Mouse (Mus musculus): ENCODE measurements around the gene Dvl3. TPM values are rescaled to one million over a fixed set of nuclear protein-coding genes. Genes with fewer than 3 reads are reported as not detected.
A peak's percentile ranks its signal among the peaks of the same experiment; 100 is the strongest.

The Dvl3 gene
- 42.8 and 45.4 TPM in 2 replicates for polyA plus RNA-seq (2014; fragmentation: Nextera tagmentation; extraction: Ambion mirVana)

- Histone ChIP-seq H3K4me3 (ENCODE audit: low read depth, low read length) (peak within 1 kb of the TSS; percentile 92), H3K27me3 (ENCODE audit: control insufficient read depth, insufficient read depth, low read length) (no peaks in the 10 kb centered on the region), H3K27ac (ENCODE audit: low read depth, low read length) (peak within 1 kb of the TSS; percentile 84), H3K4me1 (replicated peaks; ENCODE audit: control insufficient read depth, insufficient read depth, low read length) (peaks cover 6% of the 10 kb centered on the region; the same call in 1 of the 2 replicates), H3K9me3 (ENCODE audit: control insufficient read depth, low read length) (no peaks in the 10 kb centered on the region), H3K9ac (ENCODE audit: low read length) (peak within 1 kb of the TSS; percentile 97), H3K4me2 (ENCODE audit: low read depth, low read length, severe bottlenecking) (peak within 1 kb of the TSS; percentile 68), H3K36me3 (ENCODE audit: control insufficient read depth, insufficient read depth, low read length) (no peaks in the 10 kb centered on the region)
- DNase-seq (ENCODE audit: low spot score), result peak; percentile 96
- peak; percentile 96 for ATAC-seq (replicated peaks; ENCODE audit: low FRiP score)
- under 1% methylated on average over 41 of the region's 55 CpGs for WGBS
Measured at GRCm38 (mm10) chr16:20516726-20517201, at the start of gene Dvl3. Dvl3 (plus strand) TSS chr16:20516982.

GRCm38 (mm10) chr16:20470981-20471380 is 45.8 kb upstream of the Dvl3 start:
- no peaks in the 10 kb centered on the region for H3K4me1 ChIP-seq (replicated peaks; ENCODE audit: control insufficient read depth, insufficient read depth, low read length)
- no peaks in the 10 kb centered on the region for H3K27me3 ChIP-seq (ENCODE audit: control insufficient read depth, insufficient read depth, low read length)
- H3K9me3 ChIP-seq (ENCODE audit: control insufficient read depth, low read length), result no peaks in the 10 kb centered on the region
- no peaks in the 10 kb centered on the region for H3K36me3 ChIP-seq (ENCODE audit: control insufficient read depth, insufficient read depth, low read length)
- H3K4me2 ChIP-seq (ENCODE audit: low read depth, low read length, severe bottlenecking), result no peak overlapping the region
- DNase-seq (ENCODE audit: low spot score) (no peak), ATAC-seq (replicated peaks; ENCODE audit: low FRiP score) (no peak)
- 88% methylated on average over 2 of the region's 2 CpGs for whole genome bisulfite sequencing
- H3K4me3 ChIP-seq (ENCODE audit: low read depth, low read length), result no peak overlapping the region
- no peak overlapping the region for H3K9ac ChIP-seq (ENCODE audit: low read length)
- no peak overlapping the region for H3K27ac ChIP-seq (ENCODE audit: low read depth, low read length)

DNA sequence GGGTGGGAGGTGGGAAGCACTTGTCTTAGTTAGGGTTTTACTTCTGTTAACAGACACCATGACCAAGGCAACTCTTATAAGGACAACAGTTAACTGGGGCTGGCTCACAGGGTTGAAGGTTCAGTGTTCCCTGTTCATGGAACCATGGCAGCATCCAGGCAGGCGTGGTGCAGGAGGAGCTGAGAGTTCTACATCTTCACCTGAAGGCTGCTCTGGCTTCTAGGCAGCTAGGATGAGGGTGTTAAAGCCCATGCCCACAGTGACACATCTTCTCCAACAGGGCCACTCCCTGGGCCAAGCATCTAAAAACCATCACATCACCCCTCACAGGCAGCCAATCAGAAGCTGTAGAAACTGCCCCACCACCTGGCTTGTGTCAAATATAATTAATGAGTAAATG is 45.1 kb upstream of the Dvl3 start:
- no peak overlapping the region for H3K4me2 ChIP-seq (ENCODE audit: low read depth, low read length, severe bottlenecking)
- H3K9me3 ChIP-seq (ENCODE audit: control insufficient read depth, low read length), result no peaks in the 10 kb centered on the region
- H3K4me1 ChIP-seq (replicated peaks; ENCODE audit: control insufficient read depth, insufficient read depth, low read length), result no peaks in the 10 kb centered on the region
- no peak overlapping the region for H3K4me3 ChIP-seq (ENCODE audit: low read depth, low read length)
- H3K36me3 ChIP-seq (ENCODE audit: control insufficient read depth, insufficient read depth, low read length), result no peaks in the 10 kb centered on the region
- no peak for DNase-seq (ENCODE audit: low spot score)
- no peaks in the 10 kb centered on the region for H3K27me3 ChIP-seq (ENCODE audit: control insufficient read depth, insufficient read depth, low read length)
- WGBS, result 53% methylated on average over 1 of the region's 1 CpGs
- H3K27ac ChIP-seq (ENCODE audit: low read depth, low read length), result no peak overlapping the region
- no peak for ATAC-seq (replicated peaks; ENCODE audit: low FRiP score)
- no peak overlapping the region for H3K9ac ChIP-seq (ENCODE audit: low read length)

- no peaks in the 10 kb centered on the region for H3K9me3 ChIP-seq (ENCODE audit: control insufficient read depth, low read length)
- 81% methylated on average over 1 of the region's 1 CpGs for WGBS
- no peaks in the 10 kb centered on the region for H3K4me1 ChIP-seq (replicated peaks; ENCODE audit: control insufficient read depth, insufficient read depth, low read length)
- no peak for DNase-seq (ENCODE audit: low spot score)
- no peak overlapping the region for H3K27ac ChIP-seq (ENCODE audit: low read depth, low read length)
- H3K36me3 ChIP-seq (ENCODE audit: control insufficient read depth, insufficient read depth, low read length), result no peaks in the 10 kb centered on the region
- no peak overlapping the region for H3K9ac ChIP-seq (ENCODE audit: low read length)
- H3K4me2 ChIP-seq (ENCODE audit: low read depth, low read length, severe bottlenecking), result no peak overlapping the region
- no peaks in the 10 kb centered on the region for H3K27me3 ChIP-seq (ENCODE audit: control insufficient read depth, insufficient read depth, low read length)
- ATAC-seq (replicated peaks; ENCODE audit: low FRiP score), result no peak
- H3K4me3 ChIP-seq (ENCODE audit: low read depth, low read length), result no peak overlapping the region
Measured at GRCm38 (mm10) chr16:20473748-20474147, 43.0 kb upstream of the Dvl3 start.

DNA sequence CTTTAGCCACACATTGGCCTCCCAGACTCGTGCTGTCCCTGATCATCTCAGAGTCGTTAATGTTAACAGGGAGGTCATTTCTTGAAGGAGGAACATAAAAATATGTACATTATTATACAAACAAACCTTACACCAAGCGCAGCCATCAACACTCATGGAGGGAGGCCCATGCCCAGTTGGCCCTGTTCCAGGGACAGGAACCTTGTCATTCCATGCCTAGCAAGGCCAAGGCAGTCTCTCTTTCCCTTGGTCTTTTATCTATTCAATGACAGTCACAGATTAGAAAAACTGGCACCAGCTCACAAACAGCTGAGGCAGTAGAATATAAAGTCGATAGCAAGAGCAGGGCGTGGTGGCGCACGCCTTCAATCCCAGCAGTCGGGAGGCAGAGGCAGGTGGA is 42.6 kb upstream of the Dvl3 start:
- no peaks in the 10 kb centered on the region for H3K9me3 ChIP-seq (ENCODE audit: control insufficient read depth, low read length)
- ATAC-seq (replicated peaks; ENCODE audit: low FRiP score) (no peak), DNase-seq (ENCODE audit: low spot score) (no peak)
- H3K4me2 ChIP-seq (ENCODE audit: low read depth, low read length, severe bottlenecking), result no peak overlapping the region
- H3K4me1 ChIP-seq (replicated peaks; ENCODE audit: control insufficient read depth, insufficient read depth, low read length), result no peaks in the 10 kb centered on the region
- no peak overlapping the region for H3K27ac ChIP-seq (ENCODE audit: low read depth, low read length)
- H3K36me3 ChIP-seq (ENCODE audit: control insufficient read depth, insufficient read depth, low read length), result no peaks in the 10 kb centered on the region
- H3K9ac ChIP-seq (ENCODE audit: low read length), result no peak overlapping the region
- WGBS, result 94% methylated on average over 8 of the region's 8 CpGs
- H3K4me3 ChIP-seq (ENCODE audit: low read depth, low read length), result no peak overlapping the region
- no peaks in the 10 kb centered on the region for H3K27me3 ChIP-seq (ENCODE audit: control insufficient read depth, insufficient read depth, low read length)

GRCm38 (mm10) chr16:20474786-20475185 is 42.0 kb upstream of the Dvl3 start:
- DNase-seq (ENCODE audit: low spot score), result no peak
- Histone ChIP-seq H3K9ac (ENCODE audit: low read length) (no peak overlapping the region), H3K9me3 (ENCODE audit: control insufficient read depth, low read length) (no peaks in the 10 kb centered on the region), H3K27ac (ENCODE audit: low read depth, low read length) (no peak overlapping the region), H3K4me1 (replicated peaks; ENCODE audit: control insufficient read depth, insufficient read depth, low read length) (no peaks in the 10 kb centered on the region), H3K4me3 (ENCODE audit: low read depth, low read length) (no peak overlapping the region), H3K36me3 (ENCODE audit: control insufficient read depth, insufficient read depth, low read length) (no peaks in the 10 kb centered on the region), H3K27me3 (ENCODE audit: control insufficient read depth, insufficient read depth, low read length) (no peaks in the 10 kb centered on the region), H3K4me2 (ENCODE audit: low read depth, low read length, severe bottlenecking) (no peak overlapping the region)
- WGBS, result 84% methylated on average over 6 of the region's 6 CpGs
- ATAC-seq (replicated peaks; ENCODE audit: low FRiP score), result no peak

DNA sequence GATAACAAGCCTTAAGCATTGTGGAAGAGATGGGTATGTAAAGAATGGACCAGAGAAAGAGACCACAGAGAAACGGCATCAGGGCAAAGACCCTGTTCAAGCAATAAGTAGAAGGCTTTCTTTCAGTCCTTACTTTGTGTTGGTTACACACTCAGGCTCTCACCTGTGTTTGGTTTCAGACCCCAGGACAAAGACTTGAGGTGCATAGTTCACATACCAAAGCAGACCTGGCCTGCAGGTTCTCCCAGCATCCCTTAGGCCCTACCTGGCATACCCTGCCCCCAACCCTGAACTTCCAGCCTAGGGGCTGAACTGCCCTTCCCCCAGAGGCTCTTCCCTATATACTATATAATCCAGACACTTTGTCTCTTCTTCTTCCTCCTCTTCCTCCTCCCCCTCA is 41.4 kb upstream of the Dvl3 start:
- H3K9me3 ChIP-seq (ENCODE audit: control insufficient read depth, low read length), result no peaks in the 10 kb centered on the region
- H3K36me3 ChIP-seq (ENCODE audit: control insufficient read depth, insufficient read depth, low read length), result no peaks in the 10 kb centered on the region
- H3K4me2 ChIP-seq (ENCODE audit: low read depth, low read length, severe bottlenecking), result no peak overlapping the region
- no peak overlapping the region for H3K27ac ChIP-seq (ENCODE audit: low read depth, low read length)
- no peak overlapping the region for H3K4me3 ChIP-seq (ENCODE audit: low read depth, low read length)
- no peaks in the 10 kb centered on the region for H3K27me3 ChIP-seq (ENCODE audit: control insufficient read depth, insufficient read depth, low read length)
- no peak for DNase-seq (ENCODE audit: low spot score)
- no peak for ATAC-seq (replicated peaks; ENCODE audit: low FRiP score)
- WGBS, result 93% methylated on average over 1 of the region's 1 CpGs
- no peaks in the 10 kb centered on the region for H3K4me1 ChIP-seq (replicated peaks; ENCODE audit: control insufficient read depth, insufficient read depth, low read length)
- H3K9ac ChIP-seq (ENCODE audit: low read length), result no peak overlapping the region

- Histone ChIP-seq H3K27ac (ENCODE audit: low read depth, low read length) (no peak overlapping the region), H3K9me3 (ENCODE audit: control insufficient read depth, low read length) (no peaks in the 10 kb centered on the region), H3K4me3 (ENCODE audit: low read depth, low read length) (no peak overlapping the region), H3K4me1 (replicated peaks; ENCODE audit: control insufficient read depth, insufficient read depth, low read length) (no peaks in the 10 kb centered on the region), H3K27me3 (ENCODE audit: control insufficient read depth, insufficient read depth, low read length) (no peaks in the 10 kb centered on the region), H3K4me2 (ENCODE audit: low read depth, low read length, severe bottlenecking) (no peak overlapping the region), H3K36me3 (ENCODE audit: control insufficient read depth, insufficient read depth, low read length) (no peaks in the 10 kb centered on the region), H3K9ac (ENCODE audit: low read length) (no peak overlapping the region)
- DNase-seq (ENCODE audit: low spot score), result no peak
- WGBS, result 65% methylated on average over 1 of the region's 1 CpGs
- ATAC-seq (replicated peaks; ENCODE audit: low FRiP score), result no peak
Measured at GRCm38 (mm10) chr16:20476857-20477256, 39.9 kb upstream of the Dvl3 start.

- DNase-seq (ENCODE audit: low spot score), result no peak
- no peak overlapping the region for H3K4me2 ChIP-seq (ENCODE audit: low read depth, low read length, severe bottlenecking)
- ATAC-seq (replicated peaks; ENCODE audit: low FRiP score), result no peak
- no peak overlapping the region for H3K27ac ChIP-seq (ENCODE audit: low read depth, low read length)
- no peaks in the 10 kb centered on the region for H3K36me3 ChIP-seq (ENCODE audit: control insufficient read depth, insufficient read depth, low read length)
- H3K9ac ChIP-seq (ENCODE audit: low read length), result no peak overlapping the region
- H3K27me3 ChIP-seq (ENCODE audit: control insufficient read depth, insufficient read depth, low read length), result no peaks in the 10 kb centered on the region
- no peaks in the 10 kb centered on the region for H3K4me1 ChIP-seq (replicated peaks; ENCODE audit: control insufficient read depth, insufficient read depth, low read length)
- WGBS, result 89% methylated on average over 3 of the region's 3 CpGs
- no peaks in the 10 kb centered on the region for H3K9me3 ChIP-seq (ENCODE audit: control insufficient read depth, low read length)
- no peak overlapping the region for H3K4me3 ChIP-seq (ENCODE audit: low read depth, low read length)
Measured at GRCm38 (mm10) chr16:20477270-20477669, 39.5 kb upstream of the Dvl3 start.

Data from forebrain, embryonic 11.5 days (tissue).